Mouse (Mus musculus) kidney, adult 2 months (tissue): ENCODE data around the gene Drc1. TPM values are rescaled to one million over a fixed set of nuclear protein-coding genes. Genes with fewer than 3 reads are reported as not detected.

ENCODE experiments used
- DNase-seq: peaks from one replicate; pipeline ENCODE4 v3.0.0; 2021
- H3K27ac ChIP-seq: fragments of 200-500 bp; 2 replicates; pipeline ENCODE4 v1.5.1; 2012; ENCODE audit warnings: low read depth, low read length, control low read depth, inconsistent platforms; ENCODE audit not compliant: insufficient read depth
- H3K27me3 ChIP-seq: fragments of 200-500 bp; replicated peaks from 2 replicates; pipeline ENCODE4 v1.6.1; 2012; ENCODE audit warnings: mild to moderate bottlenecking, moderate library complexity, low read length, inconsistent platforms; ENCODE audit not compliant: control insufficient read depth, insufficient read depth
- H3K36me3 ChIP-seq: fragments of 200-500 bp; 2 replicates; pipeline ENCODE4 v1.6.1; 2012; ENCODE audit warnings: mild to moderate bottlenecking, moderate library complexity, low read length, inconsistent platforms; ENCODE audit not compliant: control insufficient read depth, insufficient read depth
- H3K4me1 ChIP-seq: fragments of 200-500 bp; 2 replicates; pipeline ENCODE4 v1.6.1; 2011; ENCODE audit warnings: low read length; ENCODE audit not compliant: control insufficient read depth, insufficient read depth
- H3K4me3 ChIP-seq: fragments of 200-500 bp; 2 replicates; pipeline ENCODE4 v1.5.1; 2011; ENCODE audit warnings: mild to moderate bottlenecking, low read depth, low read length, control low read depth; ENCODE audit not compliant: insufficient read depth
- CTCF ChIP-seq: fragments of 200-500 bp; conservative IDR thresholded peaks from 2 replicates; pipeline ENCODE4 v1.5.1; 2011; ENCODE audit warnings: low read depth, mild to moderate bottlenecking, control low read depth, low read length, moderate library complexity, mixed read lengths; ENCODE audit not compliant: insufficient read depth, insufficient read length
- POLR2A ChIP-seq: fragments of 200-500 bp; IDR thresholded peaks from one replicate; pipeline ENCODE4 v1.6.1; 2011; ENCODE audit warnings: low read depth, low read length, control low read depth
- WGBS: fragments of 180-500 bp; shearing (Covaris S2); methylation state at CpG from one replicate; pipeline ENCODE4 v1.1.7; 2018; 5-methylcytosine and 5-hydroxymethylcytosine counted together
- polyA plus RNA-seq: library from polyadenylated mRNA; depleted of rRNA; stranded (reverse); fragments of >200 nt; gene quantifications from 2 replicates; pipeline ENCODE4 v1.2.3, GENCODE M21; 2012; rRNA removed

The Drc1 gene
- polyA plus RNA-seq, 1 experiment, result 0.28 TPM

GRCm38 (mm10) chr5:30415381-30415780 lies 134.2 kb downstream of the Drc1 start:
- no peak for DNase-seq
- no peaks in the 10 kb centered on the region for H3K36me3 ChIP-seq
- H3K4me3 ChIP-seq, result no peak overlapping the region
- 46% methylated on average over 2 of the region's 2 CpGs for WGBS
- TF ChIP-seq POLR2A (no peak), CTCF (no peak)
- H3K27me3 ChIP-seq, result no peaks in the 10 kb centered on the region
- no peak overlapping the region for H3K27ac ChIP-seq
- no peaks in the 10 kb centered on the region for H3K4me1 ChIP-seq

DNA sequence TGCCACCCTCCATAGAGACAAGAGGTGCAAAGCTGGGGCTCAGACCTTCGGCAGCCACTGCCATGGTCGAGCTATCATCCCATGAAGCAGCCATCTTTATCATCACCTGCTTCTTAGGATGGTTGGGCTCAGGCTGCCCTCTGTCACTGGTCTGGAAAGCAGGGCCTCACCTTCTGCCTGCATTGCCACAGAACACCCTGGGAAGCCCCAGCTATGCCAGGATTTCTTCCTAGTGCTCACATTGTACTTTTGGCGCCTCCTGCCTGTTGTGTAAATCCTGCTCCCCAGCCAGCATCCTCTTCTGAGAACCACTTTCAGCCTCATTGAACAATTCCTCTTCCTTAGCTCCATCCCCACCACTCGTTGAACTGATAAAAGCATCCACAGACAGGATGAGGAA lies 134.7 kb downstream of the Drc1 start:
- no peak for DNase-seq
- H3K27ac ChIP-seq, result no peak overlapping the region
- H3K36me3 ChIP-seq, result no peaks in the 10 kb centered on the region
- no peaks in the 10 kb centered on the region for H3K4me1 ChIP-seq
- H3K27me3 ChIP-seq, result no peaks in the 10 kb centered on the region
- no peak for TF ChIP-seq CTCF
- no peak for TF ChIP-seq POLR2A
- no peak overlapping the region for H3K4me3 ChIP-seq
- WGBS, result 77% methylated on average over 4 of the region's 4 CpGs

Other genes with a start within 250 kb of the Drc1 start
- 25.0 and 35.1 TPM in 2 replicates for gene Tyms, start 207.8 kb upstream of the Drc1 start, polyA plus RNA-seq
- 0.05 TPM in 1 of 2 replicates, not detected in the other for gene Garem2, start 176.2 kb upstream of the Drc1 start, polyA plus RNA-seq
- not detected in 2 replicates for gene 3110082J24Rik, start 175.3 kb upstream of the Drc1 start, polyA plus RNA-seq
- 116 and 122 TPM in 2 replicates for gene Hadha, start 126.2 kb upstream of the Drc1 start, polyA plus RNA-seq
- 253 and 280 TPM in 2 replicates for gene Hadhb, start 126.1 kb upstream of the Drc1 start, polyA plus RNA-seq
- gene Adgrf3, start 75.7 kb upstream of the Drc1 start, polyA plus RNA-seq, result 0.05 TPM in 1 of 2 replicates, not detected in the other
- 18.2 and 20.0 TPM in 2 replicates for gene Selenoi, start 48.8 kb upstream of the Drc1 start, polyA plus RNA-seq
- gene Otof, start 180.5 kb downstream of the Drc1 start, polyA plus RNA-seq, result 0.05 TPM in 1 of 2 replicates, not detected in the other
- gene 1700001C02Rik, start 184.7 kb downstream of the Drc1 start, polyA plus RNA-seq, result 0.19 TPM in 1 of 2 replicates, not detected in the other